Mouse (Mus musculus): ENCODE measurements around the gene Lrp4.

DNA sequence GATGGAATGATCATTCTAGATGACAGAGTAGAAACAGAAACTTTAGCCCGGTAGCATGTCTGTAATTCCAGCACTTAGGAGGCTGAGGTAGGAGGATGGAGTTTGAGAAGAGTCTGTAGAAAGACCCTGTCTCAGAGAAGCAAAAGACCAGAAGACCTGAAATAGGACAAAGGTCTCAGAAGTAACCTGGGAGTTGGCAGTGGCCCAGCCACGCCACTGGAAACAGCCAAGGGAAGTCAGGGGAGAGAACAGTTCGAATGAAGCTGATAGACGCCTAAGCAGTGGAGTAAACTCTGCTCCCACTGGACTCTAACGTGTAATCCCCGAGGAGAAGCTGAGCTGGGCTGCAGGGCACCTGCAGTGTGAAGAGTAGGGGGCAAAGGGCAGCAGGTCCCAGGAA is 27.9 kb downstream of the Lrp4 start:
- TF ChIP-seq CTCF (IDR thresholded peaks at IDR 0.05; ENCODE audit: low read depth) (no peak), EP300 (optimal IDR thresholded peaks at IDR 0.05) (no peak)
